Mouse (Mus musculus): ENCODE data around the gene Lhfp.

- TF ChIP-seq CTCF (IDR thresholded peaks at IDR 0.05; ENCODE audit: low read depth, low read length) (no peak), POLR2A (IDR thresholded peaks at IDR 0.05; ENCODE audit: extremely low read depth, insufficient read depth, low read length) (no peak)
Observed at GRCm38 (mm10) chr3:53193441-53193840, 152.1 kb downstream of the Lhfp start.
